Mouse (Mus musculus) kidney, adult 2 months (tissue): ENCODE results near the gene Higd1a.

Experiments used
- CTCF ChIP-seq: fragments of 200-500 bp; conservative IDR thresholded peaks from 2 replicates; pipeline ENCODE4 v1.5.1; 2011; ENCODE audit warnings: low read depth, mild to moderate bottlenecking, control low read depth, low read length, moderate library complexity, mixed read lengths; ENCODE audit not compliant: insufficient read depth, insufficient read length
- POLR2A ChIP-seq: fragments of 200-500 bp; IDR thresholded peaks from one replicate; pipeline ENCODE4 v1.6.1; 2011; ENCODE audit warnings: low read depth, low read length, control low read depth

- TF ChIP-seq CTCF: peak; percentile 71
- no peak for TF ChIP-seq POLR2A
Observed at GRCm38 (mm10) chr9:121830243-121830955, 27.8 kb downstream of the Higd1a start.
